Mouse (Mus musculus) layer of hippocampus, adult 9-11 months (tissue): ENCODE results near the gene Egfl6.

Experiments used
- DNase-seq: peaks from one replicate; pipeline ENCODE4 v3.0.0; 2022

Egfl6 gene

DNA sequence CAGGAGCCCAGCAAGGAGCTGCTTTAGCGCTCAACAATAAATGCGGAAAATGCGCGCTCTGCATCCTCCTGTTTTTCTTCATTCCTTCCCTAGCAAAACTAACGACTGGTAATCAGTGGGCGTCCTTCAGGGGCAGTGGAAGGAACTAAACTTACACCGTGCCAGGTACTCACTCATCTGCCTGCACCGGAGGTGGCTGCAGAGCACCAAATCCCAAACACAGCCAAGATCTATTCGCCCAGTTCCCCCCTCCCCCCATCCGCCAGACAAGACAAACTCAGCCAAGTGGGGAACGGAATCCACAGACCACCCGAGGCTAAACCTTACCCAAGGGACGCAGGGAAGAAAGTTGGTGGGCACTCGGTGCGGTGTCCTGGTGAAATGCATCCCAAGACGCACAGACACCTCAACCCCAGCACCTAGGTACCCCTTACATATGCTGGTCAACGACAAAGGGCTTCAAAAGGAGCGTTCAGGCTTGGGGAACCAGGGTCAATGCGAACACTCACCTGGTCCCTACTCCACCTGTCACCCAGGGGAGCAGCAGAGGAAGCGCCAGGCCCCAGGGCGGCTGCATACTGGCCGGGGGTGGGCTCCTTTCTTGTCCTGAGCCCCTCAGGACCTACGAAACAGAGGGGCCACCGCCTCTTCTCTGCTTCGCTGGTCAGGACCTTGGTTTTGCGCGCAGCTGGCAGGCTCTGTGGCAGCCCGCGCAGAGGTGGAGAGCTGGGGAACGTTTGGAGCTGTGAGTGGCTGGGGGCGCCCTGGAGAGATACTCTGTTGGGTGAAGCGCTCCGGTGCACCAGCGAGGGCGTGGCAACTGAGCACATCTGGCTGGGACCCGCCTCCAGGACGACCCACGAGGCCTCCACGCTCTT is at the start of gene Egfl6:
Gene Egfl6, minus strand, starts transcription at position 774 of the 878 bp plus-strand sequence.
- DNase-seq: no peak

DNA sequence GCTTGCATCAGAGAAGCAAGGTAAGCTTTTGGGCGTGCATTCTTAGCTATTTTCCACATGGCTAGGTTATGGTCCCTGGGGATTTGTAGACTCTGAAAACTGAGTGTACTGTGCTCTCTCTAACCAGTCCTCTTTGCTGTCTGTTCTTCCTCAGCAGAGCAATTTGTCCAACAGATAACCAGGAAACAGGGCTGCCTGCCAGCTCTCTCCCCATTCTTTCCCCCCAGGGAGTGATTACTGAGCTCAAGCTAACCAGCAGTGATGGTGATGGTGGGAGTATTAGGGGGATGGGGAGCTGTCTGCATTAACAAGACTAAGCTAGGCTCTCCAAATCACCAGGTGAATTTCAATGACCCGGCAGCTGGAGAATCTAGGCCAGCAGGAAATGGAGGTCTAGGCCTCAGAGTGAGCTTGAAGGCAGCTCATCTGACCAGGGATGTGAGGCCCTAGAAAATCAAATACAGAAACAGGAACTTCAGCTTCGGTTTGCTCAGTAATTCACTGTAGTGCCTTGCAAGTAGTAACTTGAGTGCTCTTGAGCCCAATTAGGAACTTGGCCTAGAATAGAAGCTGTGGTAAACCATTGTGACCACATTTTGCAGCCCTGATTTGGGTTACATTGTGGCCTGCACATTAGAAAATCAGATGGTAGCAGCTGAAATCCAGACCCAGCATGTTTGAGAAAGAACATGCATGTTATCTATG is 41.5 kb upstream of the Egfl6 start:
- DNase-seq: no peak

DNA sequence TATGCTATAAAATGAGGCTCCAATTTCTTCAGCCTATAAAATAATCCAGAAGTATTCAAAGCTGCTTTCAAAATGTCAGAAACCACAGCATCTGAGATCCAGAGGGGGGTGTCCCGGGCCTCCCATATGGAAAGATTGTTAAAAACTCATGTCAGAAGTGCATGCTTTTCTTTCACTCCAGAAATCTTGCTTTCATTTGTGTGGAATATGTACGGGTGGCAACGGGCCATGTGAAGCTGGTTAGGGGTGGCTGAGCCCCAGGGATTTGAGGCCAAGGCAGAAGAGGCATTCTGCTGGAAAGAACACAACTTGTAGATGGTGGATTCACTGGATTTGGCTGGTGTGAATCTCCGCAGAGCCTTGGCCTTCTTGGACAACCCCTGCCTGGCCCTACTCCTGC is 40.7 kb upstream of the Egfl6 start:
- DNase-seq: no peak

DNA sequence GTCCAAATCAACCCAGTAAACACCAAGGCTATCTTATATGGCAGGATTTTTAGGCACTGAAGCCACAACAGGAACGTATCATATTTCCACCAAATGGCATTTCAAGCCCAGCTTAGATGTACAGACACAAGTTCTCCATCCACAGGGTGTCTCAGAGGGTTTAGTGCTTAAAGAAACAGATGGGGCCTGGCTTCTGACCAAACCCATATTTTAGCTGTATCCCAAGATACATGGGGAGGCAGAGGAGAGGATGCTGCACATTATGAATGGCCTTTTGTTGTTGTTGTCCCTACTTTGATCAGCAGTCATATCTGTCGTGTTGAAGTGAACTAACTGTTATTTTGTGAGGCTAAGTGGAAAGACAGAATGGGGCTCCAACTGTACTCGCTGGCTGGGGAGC is 37.7 kb upstream of the Egfl6 start:
- no peak for DNase-seq

DNA sequence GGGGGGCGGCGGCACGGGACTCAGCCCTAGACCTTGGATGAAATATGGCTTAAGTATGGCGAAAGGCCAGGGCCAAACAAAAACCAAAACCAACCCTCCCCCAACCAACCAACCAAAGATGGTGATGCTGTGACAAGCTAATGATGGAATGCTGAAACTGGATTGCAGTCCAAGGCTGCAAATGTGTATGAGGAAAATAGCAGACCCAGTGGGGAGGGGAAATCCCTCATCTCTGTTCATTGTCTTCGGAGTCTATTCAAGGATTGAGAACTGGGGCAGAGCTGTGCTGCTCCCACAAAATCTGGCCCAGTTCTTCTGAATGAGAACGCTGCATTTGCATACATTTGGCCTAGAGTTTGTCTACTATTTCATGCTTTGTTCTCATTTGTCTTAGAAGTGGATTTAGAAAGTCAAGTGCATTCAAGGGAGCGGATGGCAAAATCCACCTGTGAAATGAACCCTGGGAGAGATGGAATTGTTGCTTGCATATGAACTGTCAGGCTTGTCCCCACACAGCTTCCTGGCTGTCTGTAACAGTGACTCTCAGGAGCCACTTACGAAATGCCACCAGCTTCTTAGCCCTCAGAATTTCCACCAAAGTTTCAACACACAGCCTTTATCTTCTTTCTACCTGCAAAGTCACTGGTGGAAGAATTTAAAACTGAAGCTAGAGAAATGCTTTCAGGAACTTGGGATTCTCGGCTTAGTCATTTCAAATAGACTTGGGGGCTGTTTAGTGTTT is 36.2 kb upstream of the Egfl6 start:
- DNase-seq: peak; percentile 15

DNA sequence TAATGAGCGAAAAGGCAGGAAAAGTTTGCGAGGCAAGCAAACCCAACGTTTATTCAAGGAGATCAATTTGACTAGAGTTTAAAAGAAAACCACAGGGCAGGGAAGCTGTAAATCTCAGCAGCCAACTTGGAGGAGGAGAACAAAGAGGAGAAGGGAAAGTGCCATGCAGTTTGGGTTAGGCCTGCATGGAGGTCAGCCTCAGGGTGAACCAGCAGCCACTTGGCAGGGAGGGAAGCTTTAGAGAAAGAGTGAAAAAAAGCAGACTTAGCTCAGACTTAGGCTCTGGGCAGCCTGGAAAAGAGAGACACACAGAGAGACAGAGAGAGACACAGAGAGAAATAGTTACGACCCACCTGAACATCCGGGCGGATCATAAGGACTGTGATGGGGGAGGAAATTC is 35.4 kb upstream of the Egfl6 start:
- no peak for DNase-seq

DNA sequence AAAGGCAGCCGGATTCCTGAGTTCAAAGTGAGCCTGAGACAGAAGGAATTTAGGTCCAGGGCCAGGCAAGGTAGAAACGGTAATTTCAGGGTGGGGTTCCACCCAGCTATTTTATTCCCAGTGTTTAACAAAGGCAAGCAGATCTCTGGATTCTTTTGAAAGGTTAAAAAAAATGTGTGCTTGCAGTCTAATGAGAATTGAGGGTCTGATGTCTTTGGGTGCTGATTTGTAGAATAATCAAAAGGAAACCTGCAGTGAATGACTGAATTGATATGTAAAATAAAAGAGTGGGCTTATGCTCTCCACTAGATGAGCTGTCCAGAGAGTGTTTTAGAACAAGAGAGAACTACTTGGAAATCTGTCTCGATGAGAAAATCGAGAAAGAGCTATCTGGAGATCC is 33.6 kb upstream of the Egfl6 start:
- DNase-seq: no peak

DNA sequence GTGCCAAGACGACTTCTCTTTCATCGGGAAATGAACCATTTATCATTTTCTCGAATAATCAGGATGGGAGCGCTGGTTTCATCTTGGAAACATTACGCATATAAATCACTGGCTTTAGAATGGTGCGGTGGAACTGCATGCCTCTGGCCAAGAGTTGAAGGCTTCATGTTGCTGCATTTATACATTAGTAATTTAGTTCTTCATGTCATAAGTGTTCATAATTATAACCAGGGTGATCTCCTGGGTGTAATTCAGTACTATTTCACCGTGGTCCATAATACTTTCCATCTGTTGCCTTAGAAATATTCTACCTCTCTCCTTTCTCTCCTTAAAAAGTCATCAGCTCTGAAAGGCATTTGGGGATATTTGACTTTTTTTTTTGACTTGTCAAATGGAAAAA is 29.7 kb upstream of the Egfl6 start:
- no peak for DNase-seq

DNA sequence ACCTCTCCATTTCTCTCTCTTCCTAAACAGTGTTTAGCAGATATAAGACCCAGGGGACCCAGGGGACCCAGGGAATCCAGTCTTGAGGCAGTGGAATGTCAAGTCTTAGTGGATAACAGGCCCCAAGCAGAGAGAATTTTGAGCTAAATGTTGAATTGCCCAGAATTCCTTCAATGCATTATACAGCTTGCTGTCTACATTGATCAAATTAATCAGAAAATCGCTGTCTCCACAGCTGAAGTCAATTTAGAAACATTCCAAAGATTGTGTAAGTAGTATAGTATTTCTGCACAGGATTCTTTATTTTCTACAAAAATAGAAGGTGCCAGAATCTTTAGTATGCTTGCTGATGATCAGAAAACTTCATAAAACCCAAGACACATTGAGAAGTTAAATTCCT is 9.4 kb downstream of the Egfl6 start:
- DNase-seq: no peak

DNA sequence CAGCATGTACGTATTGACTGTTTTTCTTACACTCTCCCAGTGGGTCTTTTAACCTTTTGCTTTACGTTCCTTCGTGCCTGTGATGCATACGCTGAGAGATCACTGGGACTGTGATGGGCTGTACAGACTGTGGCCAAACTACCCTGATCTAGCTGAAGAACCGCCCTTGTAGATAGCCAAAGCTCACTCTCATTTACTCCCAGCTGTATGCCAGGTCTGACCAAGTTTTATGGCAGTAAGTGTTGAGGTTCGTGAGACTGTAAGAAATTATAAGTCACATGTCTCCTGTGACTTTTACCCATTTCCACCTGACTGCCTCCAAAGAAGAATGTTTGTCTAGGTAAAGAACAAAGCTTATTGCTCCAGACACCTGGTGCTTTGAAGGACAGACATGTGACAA is 19.5 kb downstream of the Egfl6 start:
- DNase-seq: no peak

DNA sequence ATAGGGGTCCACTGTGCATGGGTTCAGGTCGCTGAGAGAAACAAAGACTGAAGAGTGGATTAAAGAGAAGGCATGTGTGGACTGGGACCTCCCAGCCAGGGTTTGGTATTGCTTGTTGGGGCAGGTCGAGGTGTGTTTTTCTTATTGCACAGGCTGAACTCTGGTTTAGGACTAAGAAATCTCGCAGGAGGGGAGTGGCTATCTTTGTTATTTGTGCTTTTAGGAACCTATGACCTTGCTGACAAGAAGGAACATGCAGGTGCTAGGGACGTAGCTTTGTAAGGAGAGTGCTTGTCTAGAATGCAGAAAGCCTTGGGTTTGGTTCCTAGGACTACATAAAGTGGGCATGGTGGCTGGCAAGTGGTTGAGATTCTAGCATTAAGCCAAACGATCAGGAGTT is 20.1 kb downstream of the Egfl6 start:
- DNase-seq: no peak

DNA sequence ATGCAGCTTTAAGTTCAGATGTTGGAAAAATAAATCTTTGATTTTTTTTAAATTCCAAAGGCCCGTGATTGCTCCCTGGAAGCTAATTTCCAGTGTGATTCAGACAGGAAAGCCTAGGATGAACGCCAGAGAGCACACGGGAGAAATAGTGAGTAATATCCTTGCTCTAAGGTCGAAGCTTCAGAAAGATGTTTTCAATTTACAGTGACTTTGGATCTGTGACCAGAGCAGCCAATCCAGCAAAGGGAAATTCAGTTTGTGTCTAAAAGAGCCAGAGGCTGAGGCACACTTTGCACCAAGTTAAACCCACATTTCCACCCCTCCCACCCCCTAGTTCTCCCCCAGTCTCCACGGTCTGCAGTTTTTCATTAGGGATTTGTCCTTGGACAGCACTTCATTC is 20.6 kb downstream of the Egfl6 start:
- DNase-seq: no peak

DNA sequence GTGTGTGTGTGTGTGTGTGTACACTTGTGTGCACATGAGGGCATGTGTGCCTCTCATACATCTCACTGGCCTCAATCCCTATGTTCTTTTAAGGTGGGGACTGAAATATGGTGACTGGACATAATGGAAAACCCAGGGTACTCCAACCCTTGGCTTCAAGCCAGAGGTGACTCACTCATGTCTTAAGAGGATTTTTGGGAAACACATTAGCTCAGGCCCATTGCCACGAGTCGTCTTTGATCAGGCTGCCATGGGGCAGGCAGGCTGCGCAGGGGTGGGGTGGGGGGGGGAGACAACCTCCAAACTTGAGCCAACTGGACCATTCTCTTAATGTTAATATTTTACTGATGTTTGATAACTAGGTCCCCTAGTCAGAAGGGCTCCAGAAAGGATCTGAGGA is 26.2 kb downstream of the Egfl6 start:
- DNase-seq: no peak

DNA sequence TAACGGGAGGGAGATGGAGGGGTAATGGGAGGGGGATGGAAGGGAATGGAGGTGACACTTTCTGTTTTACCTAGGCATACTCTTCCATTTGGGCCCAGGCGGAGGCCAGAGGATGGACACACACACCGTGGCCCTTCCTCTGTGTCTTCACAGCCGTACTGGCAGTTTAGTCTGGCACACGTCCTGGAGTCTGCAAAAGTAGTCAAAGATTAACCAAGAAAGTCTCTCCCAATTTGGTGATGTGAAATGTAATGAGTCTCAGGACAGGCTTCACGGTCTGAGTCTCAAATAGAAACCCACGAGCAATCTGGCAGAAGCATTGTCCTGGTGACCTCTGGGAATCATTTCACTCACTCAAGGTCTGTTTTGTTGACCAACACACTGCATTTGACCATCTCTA is 33.2 kb downstream of the Egfl6 start:
- DNase-seq: no peak

DNA sequence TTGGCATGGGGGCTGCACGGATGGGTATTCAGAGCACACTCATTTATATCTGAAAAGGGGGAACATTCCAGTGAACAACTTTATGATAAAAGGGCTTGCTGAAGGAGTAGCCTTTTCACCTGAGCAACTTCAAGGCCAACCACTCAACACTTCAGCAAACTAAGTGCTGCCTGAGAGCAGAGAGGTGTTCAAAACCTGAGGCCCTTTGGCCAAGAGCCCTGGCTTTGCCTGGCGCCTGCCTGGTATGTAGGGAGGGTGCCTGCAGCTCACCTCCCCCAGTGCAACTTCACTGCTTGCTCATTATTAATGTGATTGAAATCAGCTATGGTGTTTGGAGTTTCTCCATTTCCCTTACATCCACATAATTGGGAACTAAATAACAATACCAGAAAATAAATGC is 39.0 kb downstream of the Egfl6 start:
- DNase-seq: no peak

DNA sequence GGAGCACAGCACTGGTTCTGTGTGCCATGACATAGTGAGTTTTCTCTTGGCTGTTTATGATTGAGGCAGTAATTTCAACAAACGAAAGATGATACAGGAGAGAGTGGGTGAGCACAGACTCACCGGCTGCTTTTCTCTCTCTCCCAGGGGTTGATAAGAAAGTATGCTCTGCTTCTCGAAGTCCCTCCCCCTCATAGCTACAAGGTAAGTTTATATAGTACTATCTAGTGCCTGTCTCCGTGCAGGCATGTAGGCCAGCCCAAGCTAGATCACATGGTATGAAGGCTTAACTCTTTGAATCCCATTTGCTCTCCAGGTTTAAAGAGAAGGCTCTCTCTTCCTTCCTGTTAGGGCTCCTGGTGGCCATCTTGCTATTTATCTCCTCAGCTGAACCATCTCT is 50.4 kb downstream of the Egfl6 start:
- DNase-seq: no peak

DNA sequence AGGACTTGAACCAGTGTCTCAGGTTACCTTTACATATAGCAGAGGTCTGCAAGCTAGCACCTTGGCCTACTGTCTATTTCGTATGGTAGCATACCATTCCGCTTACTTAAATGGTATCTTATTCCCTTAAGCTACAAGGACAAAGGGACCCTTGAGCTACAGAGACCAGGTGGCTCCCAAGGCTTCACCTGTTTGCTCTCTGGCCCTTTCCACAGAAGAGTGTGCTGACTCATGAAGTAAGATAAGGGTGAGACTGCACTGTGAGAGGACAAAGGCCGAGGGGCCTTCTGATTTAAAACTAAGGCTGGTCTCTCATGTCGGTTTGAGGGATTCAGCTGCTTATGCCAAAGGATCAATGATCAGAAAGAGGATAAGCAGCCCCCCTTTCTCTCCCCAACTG is 52.1 kb downstream of the Egfl6 start:
- no peak for DNase-seq

DNA sequence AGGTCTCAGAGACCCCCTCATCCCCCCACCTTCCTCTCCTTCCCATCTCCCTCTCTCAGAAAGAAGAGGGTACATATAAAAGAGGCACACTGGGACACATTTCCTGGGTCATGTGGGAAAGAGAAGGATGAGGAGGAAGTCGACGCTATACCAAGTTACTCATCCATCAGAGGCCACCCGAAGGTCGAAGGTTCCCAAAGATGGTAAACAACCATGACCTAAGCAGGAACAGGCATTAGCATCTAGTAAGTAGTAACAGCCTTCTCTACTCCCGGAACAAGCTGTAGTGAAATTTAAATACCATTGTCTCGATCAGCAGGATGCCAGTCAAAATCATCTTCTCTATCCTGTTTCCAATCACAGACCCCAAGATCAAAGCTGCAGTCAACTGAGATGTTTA is 53.8 kb downstream of the Egfl6 start:
- no peak for DNase-seq

DNA sequence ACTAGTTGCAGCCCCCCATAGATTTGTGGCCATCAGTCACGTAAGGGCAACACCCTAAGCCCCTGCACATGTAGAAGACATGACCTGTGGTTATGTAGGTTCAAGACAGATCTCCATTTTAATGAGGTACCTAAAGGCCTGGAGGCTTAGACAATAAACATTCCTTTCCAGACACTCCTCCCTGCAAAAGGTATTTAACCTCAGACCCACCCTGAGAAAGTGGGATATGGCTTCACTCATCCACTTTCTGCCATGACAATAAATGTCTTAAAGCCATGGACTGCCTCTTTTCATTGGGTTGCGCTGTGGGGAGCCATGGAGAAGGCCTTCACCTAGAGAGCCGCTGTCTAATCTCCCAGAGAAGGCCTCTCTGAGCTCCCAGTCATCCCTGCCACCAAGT is 57.4 kb downstream of the Egfl6 start:
- no peak for DNase-seq

DNA sequence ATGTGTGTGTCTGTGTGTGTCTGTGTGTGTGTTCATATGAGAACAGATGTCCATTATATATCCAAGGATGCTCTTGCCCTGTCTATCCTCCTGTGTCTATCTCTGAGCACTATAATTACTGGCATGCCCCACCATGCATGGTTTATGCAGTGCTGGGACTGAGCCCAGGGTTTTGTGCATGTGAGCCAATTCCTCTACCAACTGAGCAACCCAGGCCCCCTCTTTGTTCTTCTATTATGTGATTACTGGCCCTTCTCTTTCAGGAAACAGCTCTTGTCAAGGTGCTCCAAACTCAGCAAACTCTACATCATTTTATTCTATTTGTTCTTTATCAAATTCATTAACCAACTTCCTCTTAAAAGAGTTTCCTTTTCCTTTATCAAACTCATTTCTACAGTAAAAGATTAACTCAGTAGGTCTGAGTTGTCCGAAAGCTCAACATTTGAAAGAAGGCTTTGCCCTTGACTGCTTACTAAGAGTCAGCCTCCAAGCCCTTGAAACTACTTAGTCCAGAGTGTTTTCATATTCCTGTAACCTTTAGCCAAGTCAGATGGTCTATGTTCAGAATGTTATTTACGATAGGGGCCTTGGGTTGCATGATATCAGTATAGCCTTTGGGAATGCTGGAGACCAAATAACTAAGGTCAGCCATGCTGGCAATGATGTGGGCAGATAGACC is 59.7 kb downstream of the Egfl6 start:
- DNase-seq: no peak

DNA sequence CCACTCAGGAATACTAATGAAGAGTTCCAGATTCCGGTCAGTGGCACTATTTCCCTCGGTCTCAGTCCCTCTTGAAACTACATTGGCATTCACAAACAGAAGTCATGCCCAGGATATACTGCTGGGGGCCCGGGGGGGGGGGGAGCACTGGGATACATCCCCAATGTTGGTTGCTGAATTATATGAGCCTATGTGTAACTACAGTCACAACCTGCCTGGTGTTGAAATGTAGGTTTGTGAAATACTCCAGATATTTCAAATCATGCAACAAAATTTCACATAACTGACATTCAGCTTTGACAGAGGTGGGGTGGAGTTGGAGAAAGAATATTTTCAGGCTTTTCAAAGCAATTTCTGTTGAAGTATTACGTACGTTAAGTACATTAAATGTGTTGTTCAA is 64.7 kb downstream of the Egfl6 start:
- no peak for DNase-seq

DNA sequence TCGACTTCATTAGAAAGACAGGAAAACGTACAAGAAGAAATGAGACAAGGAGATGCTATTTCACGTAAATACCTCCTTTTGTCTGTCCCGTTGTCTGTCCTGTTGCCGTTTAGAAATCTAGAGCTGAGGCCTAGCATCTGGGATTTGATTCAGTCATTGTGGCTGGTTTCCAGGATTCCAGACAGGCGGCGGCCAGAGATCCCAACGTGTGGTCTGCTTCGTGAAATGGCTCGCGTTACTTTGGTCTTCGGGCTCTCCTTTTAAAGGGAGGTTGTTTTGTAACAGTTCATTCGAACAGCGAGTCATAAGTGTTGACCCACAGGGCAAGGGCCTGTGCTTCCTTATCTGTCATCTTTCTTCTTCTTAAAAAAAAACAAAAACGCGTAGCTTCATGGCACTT is 67.2 kb downstream of the Egfl6 start, which contains the start of gene Tceanc:
Gene Tceanc, minus strand, starts transcription at position 223 of the 400 bp plus-strand sequence.
- no peak for DNase-seq

DNA sequence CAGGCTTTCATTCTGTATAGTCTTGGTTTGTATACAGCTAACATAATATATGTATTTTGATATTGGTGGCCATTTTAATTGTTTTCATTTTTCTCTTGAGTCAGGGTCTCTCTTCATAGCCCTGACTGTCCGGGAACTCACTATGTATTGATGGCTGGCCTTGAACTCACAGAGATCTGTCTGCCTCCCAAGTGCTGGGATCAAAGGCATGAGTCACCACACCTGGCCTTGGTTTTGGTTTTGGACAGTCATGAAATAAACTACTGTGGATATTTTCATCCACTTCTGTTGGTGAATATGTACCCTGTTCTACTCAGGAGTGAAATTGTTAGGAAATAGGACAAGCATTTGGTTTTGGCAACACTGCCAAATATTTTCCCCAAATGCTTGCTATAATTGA is 68.9 kb downstream of the Egfl6 start:
- DNase-seq: no peak
